In the genomic region with DNA sequence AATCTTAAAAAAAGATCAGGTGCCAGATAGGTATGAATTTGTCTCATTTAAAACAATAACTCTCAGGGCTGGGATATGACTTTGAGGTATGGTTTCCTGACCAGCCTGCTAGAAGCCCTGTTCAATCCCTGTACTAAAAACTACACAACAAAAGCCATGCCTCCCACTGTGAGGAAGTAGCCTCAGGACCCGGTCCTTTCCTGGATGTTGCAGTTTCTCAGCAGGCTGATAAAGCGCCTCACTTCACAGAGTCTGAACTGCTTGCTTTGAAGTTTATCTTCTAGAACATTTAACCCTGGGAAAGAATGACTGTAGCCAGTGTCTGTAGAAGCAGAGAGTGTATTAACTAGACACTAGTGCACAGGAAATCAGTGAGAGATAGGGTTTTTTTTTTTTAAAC, we compare ENCODE assay signal across 32 mouse cellular contexts. TPM values are rescaled to one million over a fixed set of nuclear protein-coding genes. Genes with fewer than 3 reads are reported as not detected.
DNase-seq lines count a peak whose midpoint lies in the region; ATAC-seq and TF ChIP-seq lines count a peak whose summit lies in the region.
"Had no signal": no experiment of that assay in that cellular context is flagged by ENCODE, and none has a peak within 500 bp of the region (broad histone marks: within the 10 kb centered on the region; RNA-seq: fewer than 3 reads in every experiment).

No protein-coding gene starts in this region.

- ATAC-seq in midbrain, embryonic 12.5 days (ENCODE audit: low FRiP score, low read depth), result no peak
- no peak for ATAC-seq in midbrain, postnatal 0 days (ENCODE audit: low FRiP score)
- peak; percentile 32 for ATAC-seq in inflammation-experienced regulatory T-cells, adult 6 months
- ATAC-seq: forebrain, embryonic 15.5 days had no signal

- no peak overlapping the region for H3K9ac ChIP-seq in midbrain, embryonic 12.5 days (replicated peaks)
- H3K9ac ChIP-seq in midbrain, postnatal 0 days (replicated peaks; ENCODE audit: low read length, poor library complexity, severe bottlenecking), result no peak overlapping the region
- H3K9ac ChIP-seq: embryonic facial prominence, embryonic 12.5 days; forebrain, embryonic 15.5 days; hindbrain, embryonic 12.5 days; kidney, embryonic 15.5 days; limb, embryonic 13.5 days; liver, embryonic 13.5 days; neural tube, embryonic 13.5 days had no signal

- WGBS in midbrain, embryonic 12.5 days, result 30% methylated on average over 2 of the region's 2 CpGs
- WGBS in midbrain, postnatal 0 days, result 27% methylated on average over 2 of the region's 2 CpGs
- 62% methylated on average over 2 of the region's 2 CpGs for WGBS in lung, adult 2 months

- no peak for DNase-seq in midbrain, postnatal 0 days (ENCODE audit: low spot score)
- peak; percentile 19 for DNase-seq in ES-CJ7 (ENCODE audit: low read depth, low spot score)
- DNase-seq in R1 (ENCODE audit: low read depth, low spot score), result peak; percentile 49
- DNase-seq in lung, adult 2 months, result no peak
- DNase-seq in kidney, adult 8-10 months, result no peak
- DNase-seq in T-cell, adult 2 months (ENCODE audit: low spot score), result no peak
- DNase-seq: adrenal gland, postnatal 10 days; B cell, adult 2 months; cerebellum, adult 11-12 months; cerebellum, postnatal 10 days; gastrocnemius, adult 2 months; gastrocnemius, postnatal 36 days; heart, adult 18-20 months; heart, postnatal 36 days; kidney, adult 11 months; kidney, postnatal 36 days; liver, embryonic 13.5 days; lung, adult 18-20 months; lung, postnatal 10 days; thymus, postnatal 4 days had no signal

- H3K36me3 ChIP-seq in midbrain, embryonic 12.5 days, result peaks cover 8% of the 10 kb centered on the region; the same call in 1 of the 2 replicates
- no peaks in the 10 kb centered on the region for H3K36me3 ChIP-seq in midbrain, postnatal 0 days (ENCODE audit: insufficient read depth, low read length)
- H3K36me3 ChIP-seq: embryonic facial prominence, embryonic 12.5 days; forebrain, embryonic 15.5 days had no signal

- 0 out of 2 replicates have a peak overlapping the region, but pooled peaks have one; percentile 35 for H3K27ac ChIP-seq in midbrain, embryonic 12.5 days (replicated peaks)
- no peak overlapping the region for H3K27ac ChIP-seq in midbrain, postnatal 0 days (ENCODE audit: low read depth, low read length)
- H3K27ac ChIP-seq: embryonic facial prominence, embryonic 12.5 days; gastrocnemius, adult 2 months; hindbrain, embryonic 12.5 days; kidney, embryonic 15.5 days; limb, embryonic 13.5 days; macrophage; neural tube, embryonic 13.5 days had no signal

- no peak for TF ChIP-seq CTCF in midbrain, postnatal 0 days (IDR thresholded peaks at IDR 0.05)
- no peak for TF ChIP-seq CTCF in lung, adult 2 months (IDR thresholded peaks at IDR 0.05; ENCODE audit: insufficient read depth, low read length)

- TF ChIP-seq POLR2A in lung, adult 2 months (IDR thresholded peaks at IDR 0.05; ENCODE audit: borderline replicate concordance, extremely low read depth, low read depth, low read length), result no peak

- H3K4me3 ChIP-seq in midbrain, embryonic 12.5 days, result no peak overlapping the region
- no peak overlapping the region for H3K4me3 ChIP-seq in midbrain, postnatal 0 days (ENCODE audit: low read depth, low read length)
- no peak overlapping the region for H3K4me3 ChIP-seq in lung, adult 2 months (replicated peaks; ENCODE audit: extremely low read depth, low read depth, low read length)
- H3K4me3 ChIP-seq: embryonic facial prominence, embryonic 12.5 days; forebrain, embryonic 15.5 days; gastrocnemius, adult 2 months; hindbrain, embryonic 12.5 days; kidney, embryonic 15.5 days; layer of hippocampus, adult 2 months; limb, embryonic 13.5 days; liver, embryonic 13.5 days; myocyte; neural tube, embryonic 13.5 days had no signal

- H3K27me3 ChIP-seq in midbrain, embryonic 12.5 days, result no peaks in the 10 kb centered on the region
- no peaks in the 10 kb centered on the region for H3K27me3 ChIP-seq in midbrain, postnatal 0 days (ENCODE audit: insufficient read depth, low read length)
- H3K27me3 ChIP-seq: embryonic facial prominence, embryonic 12.5 days; forebrain, embryonic 15.5 days; hindbrain, embryonic 12.5 days; kidney, embryonic 15.5 days; limb, embryonic 13.5 days; liver, embryonic 13.5 days; neural tube, embryonic 13.5 days had no signal

- no peak overlapping the region for H3K4me2 ChIP-seq in midbrain, embryonic 12.5 days (replicated peaks)
- no peak overlapping the region for H3K4me2 ChIP-seq in midbrain, postnatal 0 days (ENCODE audit: low read depth, low read length, poor library complexity, severe bottlenecking)
- H3K4me2 ChIP-seq: embryonic facial prominence, embryonic 12.5 days; forebrain, embryonic 15.5 days; heart, embryonic 11.5 days; hindbrain, embryonic 12.5 days; kidney, embryonic 15.5 days; limb, embryonic 13.5 days; neural tube, embryonic 13.5 days had no signal

- H3K4me1 ChIP-seq in midbrain, embryonic 12.5 days, result peaks cover 28% of the 10 kb centered on the region
- H3K4me1 ChIP-seq in midbrain, postnatal 0 days (ENCODE audit: insufficient read depth, low read length), result peaks cover 8% of the 10 kb centered on the region; the same call in 1 of the 2 replicates
- no peaks in the 10 kb centered on the region for H3K4me1 ChIP-seq in lung, adult 2 months (ENCODE audit: control insufficient read depth, insufficient read depth, low read length)

- H3K9me3 ChIP-seq in midbrain, embryonic 12.5 days, result no peaks in the 10 kb centered on the region
- no peaks in the 10 kb centered on the region for H3K9me3 ChIP-seq in midbrain, postnatal 0 days (ENCODE audit: low read length)
- H3K9me3 ChIP-seq: embryonic facial prominence, embryonic 12.5 days; forebrain, embryonic 15.5 days; hindbrain, embryonic 12.5 days; kidney, embryonic 15.5 days; limb, embryonic 13.5 days; liver, embryonic 13.5 days had no signal

RNA-seq across cellular contexts. Expression of gene Inpp5f, which starts 57.7 kb away (rescaled TPM):
- 143 and 157 TPM in 2 replicates for polyA plus RNA-seq in midbrain, embryonic 12.5 days (2016; fragmentation: Nextera tagmentation; extraction: Ambion mirVana)
- total RNA-seq in midbrain, postnatal 0 days (2014; rRNA removed), result 424 and 472 TPM in 2 replicates
- polyA plus RNA-seq in midbrain, postnatal 0 days (2015; fragmentation: Nextera tagmentation; extraction: Ambion mirVana), result 473 and 503 TPM in 2 replicates
- 10 to 100 TPM; 25.9 to 56.5 (median 44.2) TPM for polyA plus RNA-seq in inflammation-experienced regulatory T-cells, adult 6 months (2017; shearing (Covaris generic))
- 5.4 and 6.7 TPM in 2 replicates for polyA plus RNA-seq in lung, adult 2 months (2012; rRNA removed)

Comparison
In these comparisons a context has a peak if more than half of its experiments do, and no peak if none do; other contexts are left out.
1. DNase-seq: peak in ES-CJ7 (single experiment) and R1 (single experiment); none in midbrain, postnatal 0 days (single experiment), lung, adult 2 months (single experiment), kidney, adult 8-10 months (0 of 2) and T-cell, adult 2 months (single experiment).